Mouse (Mus musculus) cerebellum, adult 2 months (tissue): Measurements from ENCODE around the gene Tob1.

Experiments
- CTCF ChIP-seq: fragments of 200-500 bp; IDR thresholded peaks from 2 replicates; pipeline ENCODE4 v1.5.1; 2011; ENCODE audit warnings: low read depth, mild to moderate bottlenecking, control low read depth, low read length, moderate library complexity, borderline replicate concordance; ENCODE audit not compliant: insufficient read depth
- POLR2A ChIP-seq: fragments of 200-500 bp; IDR thresholded peaks from 2 replicates; pipeline ENCODE4 v1.6.1; 2011; ENCODE audit warnings: low read length, control low read depth, borderline replicate concordance; ENCODE audit not compliant: insufficient read depth

DNA sequence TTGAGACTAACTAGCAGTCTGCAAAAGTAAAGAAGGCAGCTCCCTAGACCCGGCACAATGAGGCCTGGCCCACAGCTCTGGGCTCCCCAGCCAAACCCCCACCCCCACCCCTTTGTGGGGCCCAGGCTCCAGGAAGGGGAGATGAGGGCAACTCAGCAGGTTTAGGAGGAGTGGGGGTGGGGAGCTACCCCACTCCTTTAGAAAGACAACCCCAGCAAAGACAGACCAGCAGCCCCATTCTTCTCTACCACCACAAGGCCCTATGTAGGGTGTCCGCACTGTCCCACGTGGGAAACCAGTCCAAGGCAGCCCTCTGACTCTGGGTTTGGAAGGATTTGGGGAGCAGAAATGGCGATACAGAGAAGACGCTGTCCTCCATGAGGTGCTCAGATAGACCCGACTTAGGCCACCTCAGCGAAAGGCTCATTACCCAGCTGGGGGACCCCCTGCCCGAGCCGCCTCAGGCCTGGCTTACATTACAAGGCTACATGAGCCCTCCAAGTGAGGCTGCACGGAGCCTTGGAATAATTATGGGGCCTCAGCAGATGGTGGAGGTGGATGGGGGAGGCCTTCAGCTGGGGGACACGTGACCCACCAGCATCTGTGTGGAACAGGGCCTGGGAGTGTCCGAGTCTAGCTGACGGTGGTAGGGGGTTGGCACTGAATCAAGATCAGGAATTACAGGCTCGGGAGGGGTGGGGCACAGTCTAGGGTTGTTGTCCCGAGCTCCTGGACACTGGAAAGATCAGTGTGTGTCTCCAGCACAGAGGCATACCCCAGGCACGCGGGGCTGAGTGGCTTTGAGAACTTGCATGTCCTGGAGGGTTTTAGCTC lies 34.9 kb downstream of the Tob1 start, which contains the start of gene Wfikkn2:
- no peak for TF ChIP-seq CTCF
- TF ChIP-seq POLR2A, result no peak
